Mouse (Mus musculus) kidney, embryonic 16.5 days (tissue): Measurements from ENCODE around the gene Defb47. TPM values are rescaled to one million over a fixed set of nuclear protein-coding genes. Genes with fewer than 3 reads are reported as not detected.

ENCODE experiments used
- ATAC-seq: fragments of 200-750 bp; cut with Nextera tagmentation; 2 replicates; pipeline ENCODE4 v1.8.0; 2017; ENCODE audit warnings: moderate TSS enrichment; ENCODE audit not compliant: low FRiP score, low TSS enrichment
- H3K27ac ChIP-seq: fragments of 300-500 bp; sonication (generic); 2 replicates; pipeline ENCODE4 v1.5.1; 2014; ENCODE audit warnings: low read length
- H3K27me3 ChIP-seq: fragments of 300-500 bp; sonication (generic); 2 replicates; pipeline ENCODE4 v1.6.1; 2014; ENCODE audit warnings: low read length, control low read depth, mixed read lengths; ENCODE audit not compliant: insufficient read depth
- H3K36me3 ChIP-seq: fragments of 300-500 bp; sonication (generic); 2 replicates; pipeline ENCODE4 v1.6.1; 2014; ENCODE audit warnings: low read length, control low read depth, mixed read lengths; ENCODE audit not compliant: insufficient read depth
- H3K4me1 ChIP-seq: fragments of 300-500 bp; sonication (generic); 2 replicates; pipeline ENCODE4 v1.6.1; 2014; ENCODE audit warnings: low read length, control low read depth, mixed read lengths; ENCODE audit not compliant: insufficient read depth
- H3K4me2 ChIP-seq: fragments of 300-500 bp; sonication (generic); replicated peaks from 2 replicates; pipeline ENCODE4 v1.6.1; 2014; ENCODE audit warnings: low read depth, low read length
- H3K4me3 ChIP-seq: fragments of 300-500 bp; sonication (generic); 2 replicates; pipeline ENCODE4 v1.5.1; 2014; ENCODE audit warnings: mild to moderate bottlenecking, low read length
- H3K9ac ChIP-seq: fragments of 300-500 bp; sonication (generic); replicated peaks from 2 replicates; pipeline ENCODE4 v1.6.1; 2014; ENCODE audit warnings: low read length
- H3K9me3 ChIP-seq: fragments of 300-500 bp; sonication (generic); 2 replicates; pipeline ENCODE4 v1.6.1; 2016; ENCODE audit warnings: low read length, control low read depth
- WGBS: fragments of 180-500 bp; shearing (Covaris S2); extraction: QIAGEN DNeasy Blood & Tissue Kit; methylation state at CpG from one replicate; pipeline ENCODE4 v1.1.7; 2014; 5-methylcytosine and 5-hydroxymethylcytosine counted together
- polyA plus RNA-seq: library from polyadenylated mRNA; unstranded; fragments of >200 nt; fragmentation: Nextera tagmentation; extraction: Ambion mirVana; gene quantifications from 2 replicates; pipeline ENCODE4 v1.2.1, GENCODE M21; 2015

Gene Defb47
- polyA plus RNA-seq, 1 experiment from 2014 or later, result not detected

DNA sequence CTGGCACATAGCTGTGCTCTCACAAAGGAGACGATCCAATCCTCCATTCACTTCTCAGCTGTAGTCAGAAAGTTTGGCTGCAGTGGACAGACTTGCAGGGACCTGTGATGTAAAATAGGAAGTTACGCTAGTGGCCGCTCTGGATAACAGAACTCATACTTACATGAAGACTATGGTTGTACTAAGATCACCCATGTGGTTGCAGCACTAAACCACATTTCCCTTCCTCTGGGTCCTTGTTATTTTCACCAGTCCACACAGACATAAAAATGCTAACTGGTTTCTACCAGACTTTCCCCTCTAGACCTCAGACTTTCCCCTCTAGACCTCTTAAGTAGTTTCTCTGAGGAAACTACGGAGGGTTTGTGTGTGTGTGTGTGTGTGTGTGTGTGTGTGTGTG lies 1.1 kb downstream of the Defb47 start:
- WGBS, result 92% methylated on average over 4 of the region's 4 CpGs
- H3K9me3 ChIP-seq, result no peaks in the 10 kb centered on the region
- no peak overlapping the region for H3K4me2 ChIP-seq
- no peak overlapping the region for H3K4me3 ChIP-seq
- no peak overlapping the region for H3K27ac ChIP-seq
- 0 out of 2 replicates have a peak, but pooled peaks cover 6% of the 10 kb centered on the region for H3K4me1 ChIP-seq
- ATAC-seq, result no peak
- no peaks in the 10 kb centered on the region for H3K36me3 ChIP-seq
- no peaks in the 10 kb centered on the region for H3K27me3 ChIP-seq
- H3K9ac ChIP-seq, result no peak overlapping the region

DNA sequence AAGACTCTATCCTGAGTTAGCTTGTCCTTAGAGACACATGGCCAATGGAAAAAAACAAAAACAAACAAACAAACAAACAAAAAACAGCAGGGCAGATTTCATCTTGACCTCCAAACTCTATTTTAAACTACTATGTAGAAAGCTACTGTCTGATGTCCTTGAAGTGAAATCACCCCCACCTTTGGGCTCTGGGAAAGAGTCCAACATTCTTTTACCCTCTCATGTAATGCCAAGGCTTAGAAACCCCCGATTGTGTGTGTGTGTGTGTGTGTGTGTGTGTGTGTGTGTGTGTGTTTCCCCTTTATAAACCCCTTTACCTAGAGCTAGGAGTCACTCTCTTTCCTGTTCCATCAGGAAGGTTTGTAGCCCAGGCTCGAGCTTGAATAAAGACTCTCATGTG lies 4.7 kb downstream of the Defb47 start:
- 69% methylated on average over 2 of the region's 2 CpGs for WGBS
- H3K27me3 ChIP-seq, result no peaks in the 10 kb centered on the region

DNA sequence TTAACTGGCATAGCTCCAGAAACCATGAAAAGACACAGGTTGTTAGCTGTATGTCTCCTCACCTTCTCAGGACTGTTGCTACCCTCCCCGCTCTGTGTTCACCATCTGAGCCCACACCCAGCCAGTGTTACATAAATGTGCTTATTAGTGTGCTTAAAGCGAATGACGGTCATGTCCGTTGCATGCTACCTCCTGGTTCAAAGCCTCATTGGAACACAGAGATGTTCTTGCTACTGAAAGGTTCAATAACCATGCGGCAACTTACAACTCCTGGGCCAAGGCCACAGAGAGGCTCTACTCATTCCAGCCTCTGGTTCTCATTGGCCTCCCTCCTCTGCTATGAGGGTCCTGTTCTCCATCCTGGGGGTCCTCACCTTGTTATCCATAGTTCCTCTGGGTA lies 13.6 kb downstream of the Defb47 start, which contains the start of gene Defb43:
TSS of gene Defb43 (plus strand) at position 301 of the 400 bp plus-strand sequence.
- Histone ChIP-seq H3K4me2 (no peak within 1 kb of the TSS), H3K36me3 (no peaks in the 10 kb centered on the region), H3K9ac (no peak within 1 kb of the TSS), H3K27me3 (no peaks in the 10 kb centered on the region), H3K27ac (no peak within 1 kb of the TSS), H3K9me3 (peaks cover 5% of the 10 kb centered on the region; the same call in 1 of the 2 replicates), H3K4me3 (no peak within 1 kb of the TSS), H3K4me1 (no peaks in the 10 kb centered on the region)
- ATAC-seq, result no peak
- WGBS, result 94% methylated on average over 5 of the region's 5 CpGs

More for the DNA sequence above, 4.7 kb downstream of the Defb47 start:
- H3K36me3 ChIP-seq, result no peaks in the 10 kb centered on the region
- H3K4me2 ChIP-seq, result no peak overlapping the region
- H3K4me1 ChIP-seq, result 0 out of 2 replicates have a peak, but pooled peaks cover 5% of the 10 kb centered on the region
- H3K9ac ChIP-seq, result no peak overlapping the region
- H3K27ac ChIP-seq, result no peak overlapping the region
- no peak overlapping the region for H3K4me3 ChIP-seq
- H3K9me3 ChIP-seq, result no peaks in the 10 kb centered on the region
- ATAC-seq, result no peak

DNA sequence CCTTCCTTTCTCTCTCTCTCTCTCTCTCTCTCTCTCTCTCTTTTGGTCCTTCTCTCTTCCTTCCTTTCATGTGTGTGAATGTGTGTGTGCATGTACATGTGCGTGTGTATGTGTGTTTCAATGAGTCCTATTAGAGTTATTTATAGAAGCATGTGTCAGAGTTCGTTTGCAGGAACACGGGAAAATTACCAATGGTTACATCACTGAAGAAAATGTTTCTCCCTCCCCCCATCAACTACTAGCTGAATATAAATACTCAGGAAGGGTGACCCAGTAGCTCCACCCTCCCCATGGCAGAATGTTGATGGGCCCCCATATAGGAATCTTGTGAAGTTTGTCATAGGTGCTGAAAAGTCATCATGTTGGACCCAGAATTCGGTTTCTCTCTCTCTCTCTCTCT lies 15.2 kb downstream of the Defb47 start:
- WGBS, result 61% methylated on average over 4 of the region's 4 CpGs
- Histone ChIP-seq H3K4me3 (no peak overlapping the region), H3K27me3 (no peaks in the 10 kb centered on the region), H3K36me3 (no peaks in the 10 kb centered on the region), H3K9me3 (peaks cover 5% of the 10 kb centered on the region; the same call in 1 of the 2 replicates), H3K27ac (no peak overlapping the region), H3K9ac (no peak overlapping the region), H3K4me1 (no peaks in the 10 kb centered on the region), H3K4me2 (no peak overlapping the region)
- no peak for ATAC-seq

DNA sequence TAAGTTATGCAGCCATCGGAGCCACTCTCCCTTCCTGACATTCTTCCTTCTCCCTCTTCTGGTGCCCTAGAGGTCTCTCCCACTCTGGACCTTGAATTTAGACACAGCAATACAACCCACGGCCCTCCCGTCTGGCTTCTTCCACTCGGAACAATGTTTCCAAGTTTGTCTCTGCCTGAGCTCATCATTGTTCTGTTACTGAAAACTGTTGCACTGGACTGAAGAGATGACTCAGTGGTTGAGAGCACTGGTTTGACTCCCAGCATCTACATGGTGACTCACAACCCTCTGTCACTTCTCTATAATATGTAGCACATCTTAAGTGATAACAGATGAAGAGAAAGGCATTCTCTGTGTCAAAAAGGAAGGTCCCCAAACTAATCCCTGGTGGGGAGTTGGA lies 16.8 kb downstream of the Defb47 start:
- ATAC-seq, result no peak
- Histone ChIP-seq H3K4me1 (no peaks in the 10 kb centered on the region), H3K36me3 (no peaks in the 10 kb centered on the region), H3K27me3 (no peaks in the 10 kb centered on the region), H3K9ac (no peak overlapping the region), H3K4me3 (no peak overlapping the region), H3K27ac (no peak overlapping the region), H3K4me2 (no peak overlapping the region), H3K9me3 (peaks cover 5% of the 10 kb centered on the region; the same call in 1 of the 2 replicates)
- WGBS, result 81% methylated on average over 4 of the region's 4 CpGs

DNA sequence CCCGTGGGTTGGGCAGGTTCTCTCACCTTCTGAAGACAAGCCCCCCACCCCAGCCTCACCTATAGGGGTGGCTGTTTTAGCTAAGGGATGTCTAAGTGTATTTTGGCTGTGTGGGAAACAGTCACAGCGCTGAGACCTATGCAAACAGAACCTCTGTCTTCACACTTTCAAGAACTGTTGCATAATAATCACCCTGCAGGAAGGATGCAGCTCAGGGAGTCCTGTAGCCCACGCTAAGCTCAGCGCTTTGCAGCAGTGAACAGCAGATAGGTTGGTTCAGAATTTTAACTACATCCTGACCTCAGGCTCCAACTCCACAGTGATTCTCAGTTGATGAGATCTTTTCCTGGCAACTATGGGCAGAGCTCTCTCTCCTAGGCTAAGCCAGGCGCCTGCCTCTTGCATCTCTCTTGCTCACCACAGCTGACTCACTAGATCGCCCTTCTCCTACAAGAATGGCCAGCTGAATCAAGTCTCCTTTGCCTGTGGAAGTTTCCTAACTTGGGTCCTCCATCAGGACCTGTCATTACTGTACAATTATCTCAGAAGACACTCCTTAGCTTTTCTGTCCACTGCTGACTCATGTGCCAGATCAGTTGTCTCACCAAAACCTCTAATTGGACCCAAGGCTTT lies 22.8 kb downstream of the Defb47 start:
- WGBS, result 59% methylated on average over 6 of the region's 6 CpGs
- H3K27me3 ChIP-seq, result no peaks in the 10 kb centered on the region
- no peak for ATAC-seq

DNA sequence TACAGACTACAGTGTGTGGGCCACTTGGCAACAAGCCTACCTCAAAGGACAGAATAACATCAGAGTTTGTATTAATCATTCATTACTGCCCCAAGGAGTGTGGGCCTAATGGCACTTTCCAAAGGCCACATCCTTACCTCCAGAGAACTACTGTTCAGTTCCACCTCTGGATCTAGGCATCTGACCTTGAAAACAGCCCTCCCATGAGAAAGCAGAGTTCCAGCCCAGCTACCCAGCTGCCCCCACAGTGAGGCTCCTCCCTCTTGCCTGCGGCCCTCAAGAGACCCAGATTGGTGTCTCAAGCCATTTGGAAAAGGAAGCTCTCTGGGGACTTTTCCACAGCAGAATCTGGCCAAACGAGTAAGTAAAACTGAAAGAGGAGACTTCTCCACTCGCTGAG lies 48.8 kb downstream of the Defb47 start, which contains the start of gene Defb42:
TSS of gene Defb42 (plus strand) at position 301 of the 400 bp plus-strand sequence.
- 80% methylated on average over 3 of the region's 3 CpGs for WGBS
- Histone ChIP-seq H3K9me3 (no peaks in the 10 kb centered on the region), H3K36me3 (no peaks in the 10 kb centered on the region), H3K4me1 (no peaks in the 10 kb centered on the region), H3K9ac (no peak within 1 kb of the TSS), H3K4me3 (no peak within 1 kb of the TSS), H3K27me3 (no peaks in the 10 kb centered on the region), H3K27ac (no peak within 1 kb of the TSS), H3K4me2 (no peak within 1 kb of the TSS)
- no peak for ATAC-seq

More for the DNA sequence above, 22.8 kb downstream of the Defb47 start:
- no peak overlapping the region for H3K4me3 ChIP-seq
- no peaks in the 10 kb centered on the region for H3K36me3 ChIP-seq
- no peaks in the 10 kb centered on the region for H3K4me1 ChIP-seq
- no peaks in the 10 kb centered on the region for H3K9me3 ChIP-seq
- no peak overlapping the region for H3K4me2 ChIP-seq
- H3K9ac ChIP-seq, result no peak overlapping the region
- H3K27ac ChIP-seq, result no peak overlapping the region

DNA sequence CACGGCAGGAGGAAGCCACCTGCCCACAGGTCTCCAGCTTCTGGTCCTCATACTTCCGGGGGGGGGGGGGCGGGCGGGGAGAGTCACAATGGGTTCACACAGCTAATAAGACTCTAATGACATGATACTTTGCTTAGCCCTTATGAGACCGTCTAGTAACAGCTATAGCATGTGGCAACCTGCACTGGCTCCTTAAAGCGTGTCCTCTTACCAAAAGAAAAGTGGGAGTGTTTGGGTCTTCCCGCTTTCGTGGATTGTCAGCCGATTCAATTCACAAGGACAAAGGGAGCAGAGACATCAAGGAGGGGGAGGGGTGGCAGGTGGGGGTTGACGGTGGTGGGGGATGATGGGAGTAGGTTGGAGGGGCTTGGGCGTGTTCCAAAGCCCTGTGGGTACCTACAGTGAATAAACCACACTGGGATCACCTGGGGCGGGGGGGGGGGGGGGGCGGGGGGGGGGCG lies 52.1 kb downstream of the Defb47 start, which contains the start of gene Defb30:
TSS of gene Defb30 (minus strand) at position 51 of the 461 bp plus-strand sequence.
- H3K9ac ChIP-seq, result no peak within 1 kb of the TSS
- H3K9me3 ChIP-seq, result no peaks in the 10 kb centered on the region
- H3K27ac ChIP-seq, result no peak within 1 kb of the TSS
- H3K4me1 ChIP-seq, result no peaks in the 10 kb centered on the region
- no peak within 1 kb of the TSS for H3K4me3 ChIP-seq
- no peak within 1 kb of the TSS for H3K4me2 ChIP-seq
- H3K27me3 ChIP-seq, result no peaks in the 10 kb centered on the region
- H3K36me3 ChIP-seq, result no peaks in the 10 kb centered on the region
- 73% methylated on average over 12 of the region's 14 CpGs for WGBS
- ATAC-seq, result no peak
